Mouse (Mus musculus): ENCODE results near the gene Aunip.

GRCm38 (mm10) chr4:134557626-134558249 lies 46.9 kb downstream of the Aunip start:
- no peak for TF ChIP-seq EP300 (IDR thresholded peaks at IDR 0.05; ENCODE audit: low read depth)
- no peak for TF ChIP-seq CTCF (IDR thresholded peaks at IDR 0.05; ENCODE audit: low read depth)
